Mouse (Mus musculus) C2C12 (cell line): Measurements from ENCODE around the gene Gatm.

Source experiments
- CEBPB ChIP-seq: IDR thresholded peaks from one replicate; pipeline ENCODE4 v1.6.1; 2011; ENCODE audit warnings: low read depth, mild to moderate bottlenecking, control low read depth, moderate library complexity
- CTCF ChIP-seq: IDR thresholded peaks from one replicate; pipeline ENCODE4 v1.5.1; 2011; ENCODE audit not compliant: control insufficient read depth, insufficient read depth, insufficient read length
- MYOD1 ChIP-seq: IDR thresholded peaks from one replicate; pipeline ENCODE4 v1.6.1; 2011; ENCODE audit warnings: low read depth; ENCODE audit not compliant: control insufficient read depth, insufficient read length
- USF1 ChIP-seq: IDR thresholded peaks from one replicate; pipeline ENCODE4 v1.6.1; 2011; ENCODE audit warnings: low read depth, mild to moderate bottlenecking, control low read depth, moderate library complexity

DNA sequence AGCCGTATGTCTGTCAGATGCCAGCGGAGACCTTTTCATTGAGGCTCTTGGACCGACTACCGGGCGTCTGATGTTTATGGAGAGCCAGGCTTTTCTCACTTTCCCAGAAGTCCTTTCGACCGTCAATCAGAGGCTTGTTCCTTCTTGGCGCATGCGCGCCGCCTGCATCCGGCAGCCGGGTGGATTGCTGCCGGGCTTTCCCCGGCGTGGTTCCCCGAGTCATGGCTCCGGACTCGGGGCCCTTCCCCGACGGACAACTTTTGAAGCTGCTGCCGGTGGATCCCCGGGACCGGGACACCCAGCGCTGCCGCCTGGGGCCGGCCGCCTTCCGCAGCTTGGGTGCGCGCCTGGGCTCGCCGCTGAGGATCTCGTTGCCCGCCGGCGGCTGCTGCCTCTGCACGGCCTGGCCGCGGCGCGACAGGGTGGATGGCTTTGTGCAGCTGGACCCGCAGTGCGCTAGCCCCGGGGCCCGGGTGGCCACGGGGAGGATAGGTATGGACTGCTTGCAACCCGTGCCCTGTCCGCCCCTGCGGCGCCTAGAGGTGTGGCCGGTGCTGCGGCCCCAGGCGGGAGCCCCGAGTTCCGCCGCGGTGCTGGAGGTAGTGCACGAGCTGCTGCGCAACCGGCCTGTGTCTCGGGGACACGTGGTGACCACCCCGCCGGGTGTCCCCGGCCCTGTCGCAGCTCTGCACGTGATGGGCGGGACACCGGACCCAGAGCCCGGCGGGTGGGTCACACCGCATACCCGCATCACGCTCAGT lies 19.5 kb upstream of the Gatm start:
- TF ChIP-seq CTCF (no peak), MYOD1 (no peak), USF1 (peak; percentile 9), CEBPB (no peak)
